Comparison of ENCODE assay signal across 8 mouse cellular contexts in the genomic region with DNA sequence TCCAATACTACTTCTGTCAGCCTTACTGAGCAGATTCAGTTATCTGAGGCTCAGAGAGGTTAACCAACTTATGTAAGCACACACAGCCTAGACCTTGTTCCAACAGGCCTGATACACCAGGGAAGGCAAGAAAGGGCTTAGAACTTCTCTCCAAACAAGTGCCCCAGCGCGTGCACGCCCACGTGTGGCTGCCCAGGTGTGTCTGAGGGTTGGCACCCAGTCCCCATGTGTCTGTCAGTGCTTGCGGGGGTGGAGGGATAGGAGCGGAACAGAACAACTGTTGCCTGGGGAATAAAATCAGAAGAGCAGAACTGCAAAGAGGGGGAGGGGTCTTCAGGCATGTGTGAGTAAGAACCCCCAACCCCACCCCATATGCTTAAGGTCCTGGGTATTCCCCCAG. TPM values are rescaled to one million over a fixed set of nuclear protein-coding genes. Genes with fewer than 3 reads are reported as not detected.
DNase-seq lines count a peak whose midpoint lies in the region; ATAC-seq and TF ChIP-seq lines count a peak whose summit lies in the region.

No protein-coding gene starts in this region.

- DNase-seq in heart, adult 18-20 months = no peak
- DNase-seq in ES-E14 (ENCODE audit: low read depth, low spot score) = no peak
- no peak for DNase-seq in frontal cortex, postnatal 25 days (ENCODE audit: low spot score in 2 of 2)
- DNase-seq in cerebellum, adult 11-12 months = no peak

- no peaks in the 10 kb centered on the region for H3K36me3 ChIP-seq in heart, embryonic 14.5 days (ENCODE audit: control insufficient read depth, insufficient read depth, low read length)
- no peaks in the 10 kb centered on the region for H3K36me3 ChIP-seq in ES-E14 (ENCODE audit: control insufficient read depth, insufficient read depth, low read length, poor library complexity, severe bottlenecking)
- no peaks in the 10 kb centered on the region for H3K36me3 ChIP-seq in neural tube, embryonic 14.5 days (ENCODE audit: control insufficient read depth, insufficient read depth, low read length)

- no peaks in the 10 kb centered on the region for H3K9me3 ChIP-seq in heart, embryonic 14.5 days (ENCODE audit: control insufficient read depth, low read length)
- H3K9me3 ChIP-seq in ES-E14 (ENCODE audit: control insufficient read depth, insufficient read depth, low read depth, low read length) = no peaks in the 10 kb centered on the region
- no peaks in the 10 kb centered on the region for H3K9me3 ChIP-seq in neural tube, embryonic 14.5 days (ENCODE audit: control insufficient read depth, low read length)

- H3K27me3 ChIP-seq in heart, embryonic 14.5 days (ENCODE audit: control insufficient read depth, insufficient read depth, low read length) = no peaks in the 10 kb centered on the region
- no peaks in the 10 kb centered on the region for H3K27me3 ChIP-seq in neural tube, embryonic 14.5 days (ENCODE audit: control insufficient read depth, insufficient read depth, low read length)

- 40% methylated on average over 6 of the region's 6 CpGs for WGBS in heart, embryonic 14.5 days
- WGBS in neural tube, embryonic 14.5 days = 34% methylated on average over 6 of the region's 6 CpGs

- no peak for ATAC-seq in heart, embryonic 14.5 days (ENCODE audit: insufficient number of reproducible peaks, insufficient read depth, low FRiP score, low read depth)
- peak; percentile 33 for ATAC-seq in inflammation-experienced regulatory T-cells, adult 6 months
- peak; percentile 15; the same call in 1 of the 2 replicates for ATAC-seq in neural tube, embryonic 14.5 days (ENCODE audit: low read depth)
- no peak for ATAC-seq in granulocyte monocyte progenitor cell, adult 5-6 weeks (replicated peaks; ENCODE audit: poor library complexity, severe bottlenecking)

- no peak overlapping the region for H3K4me3 ChIP-seq in heart, embryonic 14.5 days (ENCODE audit: control insufficient read depth in 1 of 2, insufficient read depth in 1 of 2, low read depth in 1 of 2, low read length in 2 of 2)
- H3K4me3 ChIP-seq in ES-E14 (ENCODE audit: insufficient read depth in 1 of 2, low read depth in 1 of 2, low read length in 2 of 2, poor library complexity in 1 of 2, severe bottlenecking in 1 of 2) = peak overlapping the region; percentile 41 to 52
- H3K4me3 ChIP-seq in neural tube, embryonic 14.5 days (ENCODE audit: low read depth, low read length) = no peak overlapping the region

- in situ Hi-C loops in ES-E14 (cut with MboI; ENCODE audit: low sequenced_read_pairs in 2 of 2, unreplicated experiment in 2 of 2) = no loop called here

- peak overlapping the region; percentile 50; the same call in 1 of the 2 replicates for H3K9ac ChIP-seq in heart, embryonic 14.5 days (ENCODE audit: low read length)
- peak overlapping the region; percentile 7; the same call in 1 of the 2 replicates for H3K9ac ChIP-seq in ES-E14 (ENCODE audit: insufficient read depth, low read depth, low read length, poor library complexity, severe bottlenecking)
- no peak overlapping the region for H3K9ac ChIP-seq in neural tube, embryonic 14.5 days (replicated peaks; ENCODE audit: low read depth, low read length)

- peaks cover 43 to 58% of the 10 kb centered on the region in 2 experiments for H3K4me1 ChIP-seq in heart, embryonic 14.5 days (ENCODE audit: control insufficient read depth in 2 of 2, insufficient read depth in 2 of 2, low read length in 2 of 2)
- H3K4me1 ChIP-seq in ES-E14 (ENCODE audit: control insufficient read depth in 2 of 2, insufficient read depth in 2 of 2, low read length in 2 of 2, poor library complexity in 1 of 2) = peaks cover 16 to 45% of the 10 kb centered on the region in 2 experiments; a peak in 3 of 4 replicates
- H3K4me1 ChIP-seq in neural tube, embryonic 14.5 days (ENCODE audit: control insufficient read depth, insufficient read depth, low read length) = peaks cover 14% of the 10 kb centered on the region

- H3K4me2 ChIP-seq in heart, embryonic 14.5 days (ENCODE audit: low read length) = peak overlapping the region; percentile 40
- H3K4me2 ChIP-seq in neural tube, embryonic 14.5 days (ENCODE audit: low read depth, low read length) = peak overlapping the region; percentile 30; the same call in 1 of the 2 replicates

- 0 out of 4 replicates have a peak overlapping the region, but pooled peaks of 1 of the 2 experiments have one; percentile 33 for H3K27ac ChIP-seq in heart, embryonic 14.5 days (replicated peaks in 1 of 2; ENCODE audit: control insufficient read depth in 1 of 2, insufficient read depth in 1 of 2, low read depth in 2 of 2, low read length in 2 of 2)
- no peak overlapping the region for H3K27ac ChIP-seq in ES-E14 (ENCODE audit: insufficient read depth, low read depth, low read length, poor library complexity, severe bottlenecking)
- no peak overlapping the region for H3K27ac ChIP-seq in neural tube, embryonic 14.5 days (ENCODE audit: low read depth, low read length)

TF ChIP-seq in ES-E14, 5 proteins besides CTCF, POLR2A, EP300 and RAD21:
- TF ChIP-seq ZNF384 (IDR thresholded peaks at IDR 0.05; ENCODE audit: low read depth, low read length) (no peak), ZC3H11A (IDR thresholded peaks at IDR 0.05; ENCODE audit: borderline replicate concordance, low read depth, low read length) (no peak), HCFC1 (IDR thresholded peaks at IDR 0.05; ENCODE audit: borderline replicate concordance, insufficient read depth, low read length) (no peak), MAFK (IDR thresholded peaks at IDR 0.05; ENCODE audit: insufficient read depth, low read depth, low read length) (no peak), CHD2 (IDR thresholded peaks at IDR 0.05; ENCODE audit: low read depth, low read length) (no peak)

RNA-seq across cellular contexts. Expression of gene Dnajb12, which starts 31.7 kb away (rescaled TPM):
- polyA plus RNA-seq in heart, embryonic 14.5 days (2014; fragmentation: Nextera tagmentation; extraction: Ambion mirVana) = 26.9 and 28.6 TPM in 2 replicates
- 10 to 100 TPM; 38.6 to 42.3 TPM for total RNA-seq in heart, adult 18-20 months (2021)
- total RNA-seq in ES-E14 (2012; rRNA removed) = 38.2 and 47.8 TPM in 2 replicates
- 10 to 100 TPM; 15.7 to 18.1 (median 17.4) TPM for polyA plus RNA-seq in inflammation-experienced regulatory T-cells, adult 6 months (2017; shearing (Covaris generic))
- polyA plus RNA-seq in neural tube, embryonic 14.5 days (2014; fragmentation: Nextera tagmentation; extraction: Ambion mirVana) = 22.5 and 23.0 TPM in 2 replicates
- total RNA-seq in granulocyte monocyte progenitor cell, adult 5-6 weeks (2014; fragmentation: Nextera tagmentation) = 18.8 and 26.9 TPM in 2 replicates
- 14.3 and 25.0 TPM in 2 replicates for total RNA-seq in granulocyte monocyte progenitor cell, adult 5-6 weeks (2017)

RNA-seq across cellular contexts. Expression of gene Ddit4, which starts 40.5 kb away (rescaled TPM):
- 0.70 and 2.4 TPM in 2 replicates for polyA plus RNA-seq in heart, embryonic 14.5 days (2014; fragmentation: Nextera tagmentation; extraction: Ambion mirVana)
- 100 to 1,000 TPM; 158 to 190 TPM for total RNA-seq in heart, adult 18-20 months (2021)
- total RNA-seq in ES-E14 (2012; rRNA removed) = 33.9 and 42.1 TPM in 2 replicates
- 10 to 100 TPM; 11.5 to 25.9 (median 14.4) TPM for polyA plus RNA-seq in inflammation-experienced regulatory T-cells, adult 6 months (2017; shearing (Covaris generic))
- polyA plus RNA-seq in neural tube, embryonic 14.5 days (2014; fragmentation: Nextera tagmentation; extraction: Ambion mirVana) = 4.2 and 6.5 TPM in 2 replicates
- 0.49 TPM in 1 of 2 replicates, not detected in the other for total RNA-seq in granulocyte monocyte progenitor cell, adult 5-6 weeks (2014; fragmentation: Nextera tagmentation)
- 2.0 and 2.2 TPM in 2 replicates for total RNA-seq in granulocyte monocyte progenitor cell, adult 5-6 weeks (2017)

Comparison
In these comparisons a context has a peak if more than half of its experiments do, and no peak if none do; other contexts are left out.
1. ATAC-seq: peak in inflammation-experienced regulatory T-cells, adult 6 months (single experiment) and neural tube, embryonic 14.5 days (single experiment); none in heart, embryonic 14.5 days (single experiment) and granulocyte monocyte progenitor cell, adult 5-6 weeks (single experiment).
2. H3K4me3 ChIP-seq: peak in ES-E14 (2 of 2); none in heart, embryonic 14.5 days (0 of 2) and neural tube, embryonic 14.5 days (single experiment).
3. RNA of gene Ddit4, which starts 40.5 kb away (total RNA-seq): 158 to 190 TPM in heart, adult 18-20 months and 33.9 to 42.1 TPM in ES-E14; 0.49 to 2.2 TPM in granulocyte monocyte progenitor cell, adult 5-6 weeks; every median in the first group is over 10 times any median in the second.